Mouse (Mus musculus): ENCODE data around the gene Gm13889. TPM values are rescaled to one million over a fixed set of nuclear protein-coding genes. Genes with fewer than 3 reads are reported as not detected.

The Gm13889 gene
- polyA plus RNA-seq (2015; fragmentation: Nextera tagmentation; extraction: Ambion mirVana), result 24.4 and 39.9 TPM in 2 replicates

GRCm38 (mm10) chr2:93956908-93957784 is at the start of gene Gm13889:
TSS of gene Gm13889 (minus strand) at chr2:93957201.

GRCm38 (mm10) chr2:93996254-93996653 is 39.3 kb upstream of the Gm13889 start, which contains the start of gene Gm27027:
TSS of gene Gm27027 (minus strand) at chr2:93996354.

Other genes with a start within 250 kb of the Gm13889 start
- 70.4 and 85.9 TPM in 2 replicates for gene Ext2, start 134.6 kb downstream of the Gm13889 start, polyA plus RNA-seq (2015; fragmentation: Nextera tagmentation; extraction: Ambion mirVana)
- gene Accs, start 107.3 kb downstream of the Gm13889 start, polyA plus RNA-seq (2015; fragmentation: Nextera tagmentation; extraction: Ambion mirVana), result 7.7 and 8.4 TPM in 2 replicates
- not detected in 2 replicates for gene Accsl, start 88.0 kb downstream of the Gm13889 start, polyA plus RNA-seq (2015; fragmentation: Nextera tagmentation; extraction: Ambion mirVana)
- not detected in 2 replicates for gene Gm27027, start 39.2 kb upstream of the Gm13889 start, polyA plus RNA-seq (2015; fragmentation: Nextera tagmentation; extraction: Ambion mirVana)
- gene Alkbh3, start 53.6 kb upstream of the Gm13889 start, polyA plus RNA-seq (2015; fragmentation: Nextera tagmentation; extraction: Ambion mirVana), result 46.1 and 68.4 TPM in 2 replicates
- gene Hsd17b12, start 200.8 kb upstream of the Gm13889 start, polyA plus RNA-seq (2015; fragmentation: Nextera tagmentation; extraction: Ambion mirVana), result 87.9 and 117 TPM in 2 replicates